Mouse (Mus musculus) intestine, embryonic 14.5 days (tissue): ENCODE results near the gene Stk31. TPM values are rescaled to one million over a fixed set of nuclear protein-coding genes. Genes with fewer than 3 reads are reported as not detected.
A peak's percentile ranks its signal among the peaks of the same experiment; 100 is the strongest.

Experiments used
- ATAC-seq: fragments of 200-750 bp; cut with Nextera tagmentation; replicated peaks from 2 replicates; pipeline ENCODE4 v1.8.0; 2017; ENCODE audit warnings: low read depth, moderate number of reproducible peaks, moderate TSS enrichment, moderate library complexity; ENCODE audit not compliant: low FRiP score, low TSS enrichment
- DNase-seq: peaks from one replicate; pipeline ENCODE4 v3.0.0-alpha.2; 2018; ENCODE audit warnings: low spot score
- H3K27ac ChIP-seq: fragments of 300-500 bp; sonication (generic); 2 replicates; pipeline ENCODE4 v1.5.1; 2014; ENCODE audit warnings: low read depth, mild to moderate bottlenecking, control low read depth
- H3K27me3 ChIP-seq: fragments of 300-500 bp; sonication (generic); replicated peaks from 2 replicates; pipeline ENCODE4 v1.6.1; 2014; ENCODE audit warnings: low read length, control low read depth; ENCODE audit not compliant: control insufficient read depth, insufficient read depth
- H3K36me3 ChIP-seq: fragments of 300-500 bp; sonication (generic); 2 replicates; pipeline ENCODE4 v1.6.1; 2014; ENCODE audit warnings: low read length, control low read depth; ENCODE audit not compliant: control insufficient read depth, insufficient read depth
- H3K4me1 ChIP-seq: fragments of 300-500 bp; sonication (generic); replicated peaks from 2 replicates; pipeline ENCODE4 v1.6.1; 2014; ENCODE audit warnings: low read length, control low read depth, mixed read lengths; ENCODE audit not compliant: control insufficient read depth, insufficient read depth
- H3K4me2 ChIP-seq: fragments of 300-500 bp; sonication (generic); 2 replicates; pipeline ENCODE4 v1.6.1; 2014; ENCODE audit warnings: low read length
- H3K4me3 ChIP-seq: fragments of 300-500 bp; sonication (generic); 2 replicates; pipeline ENCODE4 v1.5.1; 2014; ENCODE audit warnings: low read depth, low read length, control low read depth, mixed read lengths
- H3K9ac ChIP-seq: fragments of 300-500 bp; sonication (generic); 2 replicates; pipeline ENCODE4 v1.6.1; 2014; ENCODE audit warnings: mild to moderate bottlenecking, low read length
- H3K9me3 ChIP-seq: fragments of 300-500 bp; sonication (generic); 2 replicates; pipeline ENCODE4 v1.6.1; 2016; ENCODE audit warnings: low read length, control low read depth; ENCODE audit not compliant: control insufficient read depth
- WGBS: fragments of 180-500 bp; shearing (Covaris S2); extraction: QIAGEN DNeasy Blood & Tissue Kit; methylation state at CpG from one replicate; pipeline ENCODE4 v1.1.7; 2014; 5-methylcytosine and 5-hydroxymethylcytosine counted together
- polyA plus RNA-seq: library from polyadenylated mRNA; unstranded; fragments of >200 nt; fragmentation: Nextera tagmentation; extraction: Ambion mirVana; gene quantifications from 2 replicates; pipeline ENCODE4 v1.2.1, GENCODE M21; 2014

Gene Stk31
- polyA plus RNA-seq, 1 experiment from 2014 or later, result not detected

DNA sequence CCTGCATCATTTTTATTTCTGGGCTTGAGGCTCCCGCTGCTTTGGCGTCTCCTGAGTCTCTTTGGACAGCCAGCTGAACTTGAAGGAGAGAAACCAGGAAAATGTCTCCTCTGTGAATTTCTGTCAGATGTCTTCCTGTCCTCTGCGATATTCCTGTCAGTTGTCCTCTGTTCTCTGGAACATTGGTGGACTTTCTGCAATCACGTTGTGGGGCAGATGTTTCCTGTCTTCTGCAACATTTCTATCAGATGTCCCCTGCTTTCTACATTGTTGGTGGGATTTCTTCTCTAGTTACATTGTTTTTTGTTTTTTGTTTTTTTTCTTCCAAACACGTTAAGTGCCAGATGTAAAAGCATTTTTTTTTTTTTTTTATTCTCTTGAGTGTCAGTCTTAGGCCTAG is 62.7 kb downstream of the Stk31 start:
- no peaks in the 10 kb centered on the region for H3K36me3 ChIP-seq
- no peaks in the 10 kb centered on the region for H3K4me1 ChIP-seq
- no peaks in the 10 kb centered on the region for H3K27me3 ChIP-seq
- no peaks in the 10 kb centered on the region for H3K9me3 ChIP-seq
- 73% methylated on average over 5 of the region's 5 CpGs for WGBS
- H3K27ac ChIP-seq, result no peak overlapping the region
- no peak overlapping the region for H3K4me2 ChIP-seq
- H3K9ac ChIP-seq, result no peak overlapping the region
- no peak for DNase-seq
- H3K4me3 ChIP-seq, result no peak overlapping the region
- no peak for ATAC-seq

DNA sequence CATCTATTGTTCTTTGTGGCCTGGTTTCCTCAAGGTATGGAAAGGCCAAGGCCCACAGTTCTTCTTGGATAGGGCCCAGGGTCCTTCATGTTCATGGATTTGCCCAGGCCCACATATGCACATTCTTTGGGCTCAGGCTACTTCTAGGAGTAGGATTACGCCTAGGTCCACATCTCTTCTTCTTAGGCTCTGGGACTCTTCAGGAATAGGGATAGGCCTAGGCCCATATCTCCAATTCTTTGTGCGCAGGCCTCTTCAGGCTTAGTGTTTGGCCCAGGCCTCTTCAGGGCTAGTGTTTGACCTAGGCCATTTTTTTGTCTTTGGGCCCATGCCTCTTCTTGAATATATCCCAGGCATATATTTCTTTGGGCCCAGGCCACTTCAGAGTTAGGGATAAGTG is 87.8 kb downstream of the Stk31 start:
- Histone ChIP-seq H3K4me1 (no peaks in the 10 kb centered on the region), H3K4me2 (no peak overlapping the region), H3K27me3 (no peaks in the 10 kb centered on the region), H3K27ac (no peak overlapping the region), H3K9me3 (peaks cover 10% of the 10 kb centered on the region; the same call in 1 of the 2 replicates), H3K9ac (no peak overlapping the region), H3K4me3 (no peak overlapping the region), H3K36me3 (no peaks in the 10 kb centered on the region)
- WGBS, result 96% methylated on average over 2 of the region's 2 CpGs
- DNase-seq, result no peak
- ATAC-seq, result no peak

DNA sequence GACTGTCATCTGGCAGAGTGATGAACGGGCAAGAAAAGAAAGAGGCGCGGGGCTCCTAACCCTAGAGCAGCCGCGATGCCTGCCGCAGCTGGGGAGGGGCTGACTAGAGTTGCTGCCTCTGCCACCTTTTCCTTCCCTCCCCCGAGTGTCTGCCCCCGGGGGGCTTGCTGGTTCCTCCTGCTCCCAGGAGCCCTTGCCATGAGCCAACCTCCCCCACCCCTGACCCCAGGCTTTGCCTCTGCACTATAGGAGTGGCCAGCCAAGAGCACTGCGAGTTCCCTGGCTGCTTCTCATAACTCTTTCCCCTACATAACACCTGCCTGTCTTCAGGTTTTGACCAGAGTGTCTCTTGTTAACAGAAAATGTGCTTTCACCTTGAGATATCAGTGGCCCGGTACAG is 96.1 kb downstream of the Stk31 start:
- 91% methylated on average over 9 of the region's 10 CpGs for WGBS
- Histone ChIP-seq H3K4me2 (no peak overlapping the region), H3K27me3 (no peaks in the 10 kb centered on the region), H3K27ac (no peak overlapping the region), H3K9me3 (0 out of 2 replicates have a peak, but pooled peaks cover 2% of the 10 kb centered on the region), H3K9ac (no peak overlapping the region), H3K4me3 (no peak overlapping the region), H3K36me3 (no peaks in the 10 kb centered on the region), H3K4me1 (no peaks in the 10 kb centered on the region)
- DNase-seq, result no peak
- no peak for ATAC-seq

DNA sequence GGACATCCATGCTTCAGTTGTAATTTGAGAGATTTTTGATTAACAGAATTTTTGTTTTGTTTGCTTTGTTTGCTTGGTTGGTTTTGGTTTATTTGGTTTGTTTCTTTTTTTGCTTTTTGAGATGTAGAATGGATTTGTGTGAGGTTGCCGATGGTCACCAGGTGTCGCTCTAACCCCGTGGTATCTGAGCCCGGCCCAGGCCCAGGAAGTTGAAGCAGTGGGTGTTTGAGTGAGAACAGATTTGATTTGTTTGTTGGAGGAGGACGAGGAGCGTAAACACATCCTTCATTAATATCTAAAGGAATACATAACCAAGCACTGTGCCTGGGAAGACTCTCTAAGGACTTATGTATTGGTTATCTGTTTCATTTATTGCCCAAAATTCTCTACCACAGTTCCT is 123.6 kb downstream of the Stk31 start:
- 5% methylated on average over 6 of the region's 6 CpGs for WGBS
- no peak overlapping the region for H3K4me2 ChIP-seq
- ATAC-seq, result no peak

More for the DNA sequence above, 123.6 kb downstream of the Stk31 start:
- Histone ChIP-seq H3K36me3 (no peaks in the 10 kb centered on the region), H3K9me3 (no peaks in the 10 kb centered on the region), H3K9ac (no peak overlapping the region), H3K4me1 (no peaks in the 10 kb centered on the region), H3K27me3 (no peaks in the 10 kb centered on the region), H3K27ac (no peak overlapping the region), H3K4me3 (no peak overlapping the region)
- DNase-seq, result peak; percentile 81

Other genes with a start within 250 kb of the Stk31 start
- 105 and 111 TPM in 2 replicates for gene Igf2bp3, start 180.6 kb upstream of the Stk31 start, polyA plus RNA-seq
- 45.6 and 45.9 TPM in 2 replicates for gene Tra2a, start 131.6 kb upstream of the Stk31 start, polyA plus RNA-seq
- 13.7 and 15.1 TPM in 2 replicates for gene Ccdc126, start 76.3 kb upstream of the Stk31 start, polyA plus RNA-seq
- 7.8 and 9.6 TPM in 2 replicates for gene Fam221a, start 27.9 kb upstream of the Stk31 start, polyA plus RNA-seq